Mouse (Mus musculus) gastrocnemius, adult 18-20 months (tissue): ENCODE results near the gene Csrnp1. TPM values are rescaled to one million over a fixed set of nuclear protein-coding genes. Genes with fewer than 3 reads are reported as not detected.
A peak's percentile ranks its signal among the peaks of the same experiment; 100 is the strongest.
"Not testable (repeated sequence)": the region's sequence is repeated elsewhere in the genome, so short reads cannot be mapped to it uniquely, and the experiment has no call there.

ENCODE experiments used
- DNase-seq: peaks from one replicate; pipeline ENCODE4 v3.0.0; 2021; ENCODE audit warnings: low spot score
- long read RNA-seq, 2 experiments: library from polyadenylated mRNA; stranded (forward); transcript quantifications; one replicate each; pipeline ENCODE4 v2.0.0; 2021
- total RNA-seq, 2 experiments: library from RNA; stranded (reverse); gene quantifications; 2 replicates each; pipeline ENCODE4 v1.2.3; 2021

Csrnp1 gene
- total RNA-seq = 10 to 100 TPM; 11.4 to 27.0 TPM
- long read RNA-seq, experiment 1, partial matches to known transcripts = 0 of 1 reads
- long read RNA-seq, experiment 1, other reads (novel, unspliced or antisense) = 0 of 1 reads
- long read RNA-seq, experiment 2 = 0 reads

GRCm38 (mm10) chr9:119984536-119985011, at the start of gene Csrnp1:
Csrnp1 (minus strand) TSS chr9:119984658.
- no peak for DNase-seq

GRCm38 (mm10) chr9:120032710-120033109, 48.3 kb upstream of the Csrnp1 start:
- no peak for DNase-seq

GRCm38 (mm10) chr9:120030421-120030820, 46.0 kb upstream of the Csrnp1 start:
- no peak for DNase-seq

- DNase-seq = no peak
These were observed 45.4 kb upstream of the Csrnp1 start for GRCm38 (mm10) chr9:120029880-120030279.

- DNase-seq = peak; percentile 70
These were observed 43.1 kb upstream of the Csrnp1 start for GRCm38 (mm10) chr9:120027401-120028151.

GRCm38 (mm10) chr9:120024625-120025024, 40.2 kb upstream of the Csrnp1 start:
- DNase-seq = no peak

GRCm38 (mm10) chr9:120024171-120024570, 39.7 kb upstream of the Csrnp1 start:
- peak; percentile 86 for DNase-seq

- peak; percentile 68 for DNase-seq
These were observed 38.8 kb upstream of the Csrnp1 start, which contains the start of gene Xirp1 for GRCm38 (mm10) chr9:120023086-120023811. Xirp1 (minus strand) TSS chr9:120023598.

- no peak for DNase-seq
These were observed 36.7 kb upstream of the Csrnp1 start for GRCm38 (mm10) chr9:120021164-120021563.

GRCm38 (mm10) chr9:120020285-120020890, 35.9 kb upstream of the Csrnp1 start:
- DNase-seq = peak; percentile 84

- DNase-seq = no peak
These were observed 32.5 kb upstream of the Csrnp1 start for GRCm38 (mm10) chr9:120016956-120017355.

GRCm38 (mm10) chr9:120014828-120015227, 30.4 kb upstream of the Csrnp1 start:
- DNase-seq = no peak

- no peak for DNase-seq
These were observed 28.9 kb upstream of the Csrnp1 start for GRCm38 (mm10) chr9:120013251-120013820.

- DNase-seq = no peak
These were observed 28.3 kb upstream of the Csrnp1 start for GRCm38 (mm10) chr9:120012781-120013180.

GRCm38 (mm10) chr9:120012161-120012560, 27.7 kb upstream of the Csrnp1 start:
- DNase-seq = not testable (repeated sequence)

GRCm38 (mm10) chr9:120011533-120011932, 27.1 kb upstream of the Csrnp1 start:
- peak; percentile 81 for DNase-seq

- DNase-seq = peak; percentile 98
These were observed 26.5 kb upstream of the Csrnp1 start for GRCm38 (mm10) chr9:120010781-120011511.

GRCm38 (mm10) chr9:120009871-120010270, 25.4 kb upstream of the Csrnp1 start:
- no peak for DNase-seq

GRCm38 (mm10) chr9:120009226-120009841, 24.9 kb upstream of the Csrnp1 start:
- DNase-seq = no peak

- no peak for DNase-seq
These were observed 23.4 kb upstream of the Csrnp1 start for GRCm38 (mm10) chr9:120007833-120008232.
